Mouse (Mus musculus): ENCODE results near the gene Nub1. TPM values are rescaled to one million over a fixed set of nuclear protein-coding genes. Genes with fewer than 3 reads are reported as not detected.

The Nub1 gene
- 110 TPM for total RNA-seq (2023)

GRCm38 (mm10) chr5:24685366-24686093 lies at the start of gene Nub1:
Nub1 (plus strand) TSS chr5:24685532.

GRCm38 (mm10) chr5:24730488-24730871 lies 45.1 kb downstream of the Nub1 start, which contains the start of gene Wdr86:
Wdr86 (minus strand) TSS chr5:24730727.

GRCm38 (mm10) chr5:24757816-24758215 lies 72.5 kb downstream of the Nub1 start, which contains the start of gene Crygn:
Crygn (minus strand) TSS chr5:24758008.

Other genes with a start within 250 kb of the Nub1 start
- 74.5 TPM for gene Fastk, start 240.2 kb upstream of the Nub1 start, total RNA-seq (2023)
- gene Tmub1, start 237.7 kb upstream of the Nub1 start, total RNA-seq (2023): 21.1 TPM
- gene Agap3, start 233.4 kb upstream of the Nub1 start, total RNA-seq (2023): 88.7 TPM
- not detected for gene Gbx1, start 158.3 kb upstream of the Nub1 start, total RNA-seq (2023)
- not detected for gene Asb10, start 144.6 kb upstream of the Nub1 start, total RNA-seq (2023)
- gene 4931409K22Rik, start 128.7 kb upstream of the Nub1 start, total RNA-seq (2023): not detected
- 42.8 TPM for gene Abcf2, start 108.1 kb upstream of the Nub1 start, total RNA-seq (2023)
- 28.8 TPM for gene Chpf2, start 98.8 kb upstream of the Nub1 start, total RNA-seq (2023)
- gene Smarcd3, start 61.1 kb upstream of the Nub1 start, total RNA-seq (2023): not detected
- not detected for gene Wdr86, start 45.2 kb downstream of the Nub1 start, total RNA-seq (2023)
- not detected for gene Crygn, start 72.5 kb downstream of the Nub1 start, total RNA-seq (2023)
- 69.1 TPM for gene Rheb, start 157.1 kb downstream of the Nub1 start, total RNA-seq (2023)

All from CD4-positive naive resting alpha-beta T cell, adult 76 days (primary cell).